Mouse (Mus musculus) CH12.LX (cell line): ENCODE data around the gene Stx1a.

Experiments
- CTCF ChIP-seq, 2 experiments: IDR thresholded peaks in 1 of 2; conservative IDR thresholded peaks in 1 of 2; 2 replicates each; pipeline ENCODE4 v1.5.1; 2011 to 2012; ENCODE audit warnings: low read depth in 2 of 2, low read length in 2 of 2, improper control_type of control experiment in 1 of 2, inconsistent platforms in 1 of 2, mild to moderate bottlenecking in 1 of 2, moderate library complexity in 1 of 2
- EP300 ChIP-seq: IDR thresholded peaks from 2 replicates; pipeline ENCODE4 v1.6.1; 2011; ENCODE audit warnings: low read length, improper control_type of control experiment
- KAT2A ChIP-seq: IDR thresholded peaks from 2 replicates; pipeline ENCODE4 v1.6.1; 2012; ENCODE audit warnings: low read length, improper control_type of control experiment, inconsistent platforms; ENCODE audit not compliant: insufficient replicate concordance
- POLR2AphosphoS2 ChIP-seq: IDR thresholded peaks from 2 replicates; pipeline ENCODE4 v1.6.1; 2011; ENCODE audit warnings: low read depth, low read length, improper control_type of control experiment

- TF ChIP-seq CTCF (conservative IDR thresholded peaks at IDR 0.05 in 1 of 2, IDR thresholded peaks at IDR 0.05 in 1 of 2; ENCODE audit: low read depth in 2 of 2, low read length in 2 of 2) (0 out of 4 replicates have a peak, but pooled peaks of 1 of the 2 experiments have one; percentile 2), EP300 (no peak), KAT2A (no peak), POLR2AphosphoS2 (no peak)
Observed at GRCm38 (mm10) chr5:135023344-135024173, at the start of gene Stx1a.
